Mouse (Mus musculus): ENCODE measurements around the gene Gm1043.

DNA sequence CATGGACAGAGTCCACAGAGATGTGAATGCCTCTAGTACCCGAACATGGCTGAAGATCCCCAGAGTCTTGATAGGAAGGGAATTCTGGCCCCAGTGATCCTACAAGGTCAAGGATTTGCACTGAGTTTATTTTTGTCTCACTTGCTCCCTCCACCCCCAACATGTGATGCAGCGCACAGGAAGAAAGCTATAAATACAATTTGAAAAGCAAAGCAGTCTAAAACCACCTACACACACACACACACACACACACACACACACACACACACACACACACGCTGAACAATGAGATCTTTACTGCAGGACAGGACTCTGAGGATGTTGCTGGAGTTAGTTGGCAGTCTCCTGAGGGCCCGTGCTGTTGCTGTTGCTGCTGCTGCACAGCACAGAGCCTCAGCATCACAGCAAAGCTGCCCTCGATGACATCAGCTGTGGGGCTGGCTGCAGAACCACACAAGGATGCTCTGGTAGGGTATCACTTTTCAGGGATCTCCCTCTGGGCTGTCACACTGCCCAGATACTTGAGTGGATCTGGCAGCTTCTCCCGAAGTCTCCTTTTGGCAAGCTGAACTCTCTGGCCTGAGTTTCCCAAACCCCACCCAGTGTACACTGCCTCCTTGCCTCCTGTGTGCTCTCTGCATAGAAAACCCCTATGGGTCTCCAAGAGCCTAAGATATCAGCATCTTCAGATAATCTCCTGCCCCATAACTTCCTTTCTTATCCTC lies 142.9 kb downstream of the Gm1043 start:
- TF ChIP-seq POLR2A (IDR thresholded peaks at IDR 0.05; ENCODE audit: low read depth, low read length) = no peak
- TF ChIP-seq CTCF (IDR thresholded peaks at IDR 0.05; ENCODE audit: extremely low read depth, insufficient read depth, insufficient read length, insufficient replicate concordance) = no peak
